Mouse (Mus musculus) liver, adult 2 months (tissue): Measurements from ENCODE around the gene Mras. TPM values are rescaled to one million over a fixed set of nuclear protein-coding genes. Genes with fewer than 3 reads are reported as not detected.

ENCODE experiments used
- DNase-seq: peaks from one replicate; pipeline ENCODE4 v3.0.0-alpha.2; 2011; ENCODE audit warnings: low read depth, low spot score; ENCODE audit errors: extremely low read depth
- H3K27ac ChIP-seq: fragments of 200-500 bp; replicated peaks from 2 replicates; pipeline ENCODE4 v1.5.1; 2012; ENCODE audit warnings: low read depth, mild to moderate bottlenecking, control low read depth, inconsistent platforms, low read length; ENCODE audit not compliant: insufficient read depth
- H3K27me3 ChIP-seq: fragments of 200-500 bp; 2 replicates; pipeline ENCODE4 v1.6.1; 2012; ENCODE audit warnings: mild to moderate bottlenecking, moderate library complexity, low read length, inconsistent platforms; ENCODE audit not compliant: control insufficient read depth, insufficient read depth
- H3K36me3 ChIP-seq: fragments of 200-500 bp; 2 replicates; pipeline ENCODE4 v1.6.1; 2012; ENCODE audit warnings: low read length, inconsistent platforms; ENCODE audit not compliant: control insufficient read depth, insufficient read depth
- H3K4me1 ChIP-seq: fragments of 200-500 bp; 2 replicates; pipeline ENCODE4 v1.6.1; 2011; ENCODE audit warnings: low read length; ENCODE audit not compliant: control insufficient read depth, insufficient read depth
- H3K4me3 ChIP-seq: fragments of 200-500 bp; 2 replicates; pipeline ENCODE4 v1.5.1; 2011; ENCODE audit warnings: low read depth, mild to moderate bottlenecking, control low read depth, low read length, moderate library complexity; ENCODE audit not compliant: insufficient read depth
- H3K79me2 ChIP-seq: fragments of 200-500 bp; 2 replicates; pipeline ENCODE4 v1.6.1; 2012; ENCODE audit warnings: inconsistent platforms, mild to moderate bottlenecking, low read length, moderate library complexity; ENCODE audit not compliant: control insufficient read depth, insufficient read depth
- H3K9ac ChIP-seq: fragments of 200-500 bp; 2 replicates; pipeline ENCODE4 v1.6.1; 2012; ENCODE audit warnings: low read depth, mild to moderate bottlenecking, control low read depth, inconsistent platforms, low read length
- CTCF ChIP-seq: fragments of 200-500 bp; IDR thresholded peaks from 2 replicates; pipeline ENCODE4 v1.5.1; 2011; ENCODE audit warnings: low read depth, low read length, control low read depth
- POLR2A ChIP-seq: fragments of 200-500 bp; IDR thresholded peaks from 2 replicates; pipeline ENCODE4 v1.6.1; 2011; ENCODE audit warnings: low read length, control low read depth; ENCODE audit not compliant: insufficient read depth; ENCODE audit errors: extremely low read depth
- WGBS: fragments of 180-500 bp; shearing (Covaris S2); methylation state at CpG from one replicate; pipeline ENCODE4 v1.1.7; 2018; 5-methylcytosine and 5-hydroxymethylcytosine counted together
- polyA plus RNA-seq: library from polyadenylated mRNA; depleted of rRNA; stranded (reverse); fragments of >200 nt; gene quantifications from 2 replicates; pipeline ENCODE4 v1.2.3, GENCODE M21; 2012
- total RNA-seq: library from RNA; depleted of rRNA; stranded (reverse); fragments of >200 nt; gene quantifications from 2 replicates; pipeline ENCODE4 v1.2.3, GENCODE M21; 2014

Mras gene
- total and polyA plus RNA-seq, 2 experiments = 2.9 to 4.1 TPM

DNA sequence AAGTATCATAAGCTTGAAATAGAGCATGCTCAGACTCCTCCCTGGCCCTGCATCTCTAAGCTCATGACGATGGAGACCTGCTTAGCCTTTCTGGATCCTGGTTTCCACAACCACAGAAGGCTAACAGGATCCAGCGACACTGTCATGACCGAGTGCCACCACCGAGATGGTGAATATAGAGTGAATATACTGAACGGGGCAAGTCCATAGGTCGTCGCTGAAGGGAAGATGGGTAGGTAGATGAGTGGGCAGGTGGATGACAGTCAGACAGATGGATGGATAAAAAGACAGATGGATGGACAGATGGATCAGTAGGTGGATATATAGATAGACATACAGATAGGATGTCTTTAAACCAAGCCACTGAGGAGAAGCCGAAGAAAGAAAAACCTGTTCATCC, 5.8 kb downstream of the Mras start:
- TF ChIP-seq POLR2A (no peak), CTCF (no peak)

DNA sequence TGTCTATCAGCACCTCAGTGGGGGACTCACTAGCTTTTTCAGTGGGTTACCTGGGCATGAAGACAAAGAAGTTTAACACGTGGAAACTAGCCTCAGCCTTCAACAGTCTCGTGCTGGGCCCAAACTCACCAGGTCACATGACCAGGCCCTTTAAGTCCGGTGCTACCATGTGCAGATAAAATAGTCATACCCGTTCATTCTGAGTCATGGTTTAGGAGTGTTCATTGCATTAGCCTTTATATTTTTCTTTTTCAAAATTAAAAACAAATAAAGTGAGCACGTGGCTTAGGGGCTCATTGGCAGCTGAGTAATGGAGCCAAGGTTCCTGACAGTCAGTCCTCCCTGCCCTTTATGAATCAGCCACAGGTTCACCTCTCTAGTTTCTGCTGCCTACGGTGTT, 6.4 kb downstream of the Mras start:
- H3K9ac ChIP-seq = no peak overlapping the region
- TF ChIP-seq CTCF (no peak), POLR2A (no peak)
- H3K79me2 ChIP-seq = no peaks in the 10 kb centered on the region
- DNase-seq = no peak
- no peaks in the 10 kb centered on the region for H3K27me3 ChIP-seq
- WGBS = 84% methylated on average over 6 of the region's 6 CpGs
- H3K4me1 ChIP-seq = peaks cover 2% of the 10 kb centered on the region
- H3K27ac ChIP-seq = no peak overlapping the region
- H3K4me3 ChIP-seq = no peak overlapping the region
- no peaks in the 10 kb centered on the region for H3K36me3 ChIP-seq

More for the DNA sequence above, 5.8 kb downstream of the Mras start:
- Histone ChIP-seq H3K27me3 (no peaks in the 10 kb centered on the region), H3K4me1 (peaks cover 4% of the 10 kb centered on the region), H3K9ac (no peak overlapping the region), H3K79me2 (no peaks in the 10 kb centered on the region), H3K4me3 (no peak overlapping the region), H3K27ac (no peak overlapping the region), H3K36me3 (no peaks in the 10 kb centered on the region)
- no peak for DNase-seq
- 90% methylated on average over 8 of the region's 8 CpGs for WGBS

DNA sequence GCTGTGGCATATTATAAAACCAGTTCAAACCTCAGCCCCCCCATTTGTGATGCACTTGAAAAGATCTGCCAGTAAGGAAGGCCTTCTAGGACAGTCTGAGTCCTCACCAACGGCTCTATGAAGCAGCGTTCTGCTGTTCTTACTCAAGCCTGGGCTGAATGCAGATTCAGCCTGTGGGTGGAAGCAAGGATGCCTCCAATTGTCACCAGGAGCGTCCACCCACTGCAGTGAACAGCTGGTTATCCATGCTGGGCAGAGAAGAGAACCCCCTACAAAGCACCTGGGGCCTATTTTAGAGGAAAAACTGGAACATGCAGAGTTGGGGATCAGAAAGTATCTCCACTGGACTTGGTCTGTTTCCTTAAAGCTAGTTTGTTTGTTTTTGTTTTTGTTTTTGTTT, 7.3 kb downstream of the Mras start:
- no peak for DNase-seq
- 89% methylated on average over 3 of the region's 3 CpGs for WGBS
- Histone ChIP-seq H3K36me3 (no peaks in the 10 kb centered on the region), H3K27ac (no peak overlapping the region), H3K79me2 (no peaks in the 10 kb centered on the region), H3K9ac (no peak overlapping the region), H3K4me1 (no peaks in the 10 kb centered on the region), H3K4me3 (no peak overlapping the region), H3K27me3 (no peaks in the 10 kb centered on the region)
- TF ChIP-seq CTCF (no peak), POLR2A (no peak)

DNA sequence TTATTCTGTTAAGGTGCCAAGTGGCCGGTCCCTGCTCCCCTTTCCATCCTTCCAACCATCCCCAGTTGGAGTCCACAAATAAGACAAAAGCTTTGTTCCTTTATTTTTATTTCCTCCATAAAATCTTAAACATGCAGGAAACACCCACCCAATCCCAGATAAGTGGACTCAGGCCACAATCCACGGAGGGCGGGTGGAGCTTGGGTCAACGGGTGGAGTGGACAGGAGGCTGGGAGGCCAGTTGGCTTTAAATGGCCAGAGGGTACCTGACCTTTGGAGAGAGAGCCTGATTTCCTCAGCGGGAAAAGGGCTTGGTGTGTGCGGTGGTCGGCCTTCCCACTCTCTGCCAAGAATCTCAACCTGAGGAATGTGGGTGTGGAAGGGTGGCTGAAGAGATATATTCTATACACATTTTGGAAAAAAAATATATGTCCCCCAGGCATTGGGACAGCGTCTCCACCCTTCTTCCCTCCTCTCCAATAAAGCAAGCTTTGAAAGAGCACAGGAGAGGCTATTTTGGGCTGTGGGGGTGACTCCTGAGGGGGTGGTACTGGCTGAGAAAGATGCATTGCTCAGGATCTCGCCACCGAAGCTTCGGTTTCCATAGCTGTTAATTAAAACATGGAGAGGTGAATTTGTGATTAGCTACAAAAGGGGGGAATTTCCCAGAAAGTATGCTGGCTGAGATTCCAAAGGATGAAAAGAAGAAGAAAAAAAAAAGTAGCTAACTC, 8.4 kb downstream of the Mras start:
- H3K27me3 ChIP-seq = no peaks in the 10 kb centered on the region
- TF ChIP-seq CTCF (no peak), POLR2A (no peak)
- H3K4me3 ChIP-seq = no peak overlapping the region
- no peaks in the 10 kb centered on the region for H3K79me2 ChIP-seq
- no peak overlapping the region for H3K27ac ChIP-seq
- no peak overlapping the region for H3K9ac ChIP-seq
- no peaks in the 10 kb centered on the region for H3K4me1 ChIP-seq
- no peak for DNase-seq
- no peaks in the 10 kb centered on the region for H3K36me3 ChIP-seq
- WGBS = 79% methylated on average over 11 of the region's 11 CpGs

DNA sequence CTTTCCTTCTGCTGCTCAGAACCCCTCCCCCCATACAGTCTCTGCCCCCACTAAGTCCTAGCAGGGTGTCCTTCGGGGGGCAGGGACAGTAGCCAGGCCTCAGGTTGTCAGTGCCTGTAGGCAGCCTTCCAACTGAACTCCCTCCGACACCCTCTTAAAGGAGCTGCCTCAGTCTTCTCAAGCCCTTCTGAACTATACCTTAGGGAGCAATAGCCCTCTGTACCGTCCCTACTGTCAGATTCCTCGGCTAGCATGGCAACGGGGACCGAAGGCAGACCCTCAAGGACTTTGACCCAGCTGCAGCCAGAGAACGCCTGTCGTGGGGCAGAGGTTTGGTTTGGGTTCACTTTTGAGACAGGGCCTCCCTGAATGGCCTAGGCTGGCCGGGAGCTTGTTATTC, 11.9 kb downstream of the Mras start:
- TF ChIP-seq POLR2A = no peak
- no peak for TF ChIP-seq CTCF
- Histone ChIP-seq H3K36me3 (no peaks in the 10 kb centered on the region), H3K4me3 (no peak overlapping the region), H3K4me1 (peaks cover 4% of the 10 kb centered on the region), H3K79me2 (0 out of 2 replicates have a peak, but pooled peaks cover 3% of the 10 kb centered on the region), H3K27me3 (no peaks in the 10 kb centered on the region), H3K27ac (no peak overlapping the region), H3K9ac (no peak overlapping the region)
- no peak for DNase-seq
- 65% methylated on average over 9 of the region's 9 CpGs for WGBS

DNA sequence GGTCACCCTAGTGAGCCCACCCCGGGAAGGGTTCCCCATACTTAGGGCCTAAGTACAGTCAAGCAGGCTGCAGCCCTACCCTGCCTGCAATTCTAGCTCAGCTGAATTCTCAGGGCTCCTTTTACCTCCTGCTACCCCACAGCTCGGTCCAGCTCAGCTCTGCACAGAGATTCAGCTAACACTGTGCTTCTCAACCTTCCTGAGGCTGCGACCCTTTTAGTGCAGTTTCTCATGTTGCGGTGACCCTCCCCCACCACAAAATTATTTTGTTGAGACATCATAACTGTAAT, 12.7 kb downstream of the Mras start:
- H3K36me3 ChIP-seq = no peaks in the 10 kb centered on the region
- no peaks in the 10 kb centered on the region for H3K27me3 ChIP-seq
- no peak for TF ChIP-seq CTCF
- TF ChIP-seq POLR2A = no peak
- peaks cover 4% of the 10 kb centered on the region for H3K4me1 ChIP-seq
- DNase-seq = no peak
- H3K27ac ChIP-seq = no peak overlapping the region
- no peak overlapping the region for H3K9ac ChIP-seq
- H3K4me3 ChIP-seq = no peak overlapping the region
- peaks cover 3% of the 10 kb centered on the region; the same call in 1 of the 2 replicates for H3K79me2 ChIP-seq
- 61% methylated on average over 4 of the region's 4 CpGs for WGBS
